8 mouse cellular contexts compared by ENCODE assay signal in the genomic region with DNA sequence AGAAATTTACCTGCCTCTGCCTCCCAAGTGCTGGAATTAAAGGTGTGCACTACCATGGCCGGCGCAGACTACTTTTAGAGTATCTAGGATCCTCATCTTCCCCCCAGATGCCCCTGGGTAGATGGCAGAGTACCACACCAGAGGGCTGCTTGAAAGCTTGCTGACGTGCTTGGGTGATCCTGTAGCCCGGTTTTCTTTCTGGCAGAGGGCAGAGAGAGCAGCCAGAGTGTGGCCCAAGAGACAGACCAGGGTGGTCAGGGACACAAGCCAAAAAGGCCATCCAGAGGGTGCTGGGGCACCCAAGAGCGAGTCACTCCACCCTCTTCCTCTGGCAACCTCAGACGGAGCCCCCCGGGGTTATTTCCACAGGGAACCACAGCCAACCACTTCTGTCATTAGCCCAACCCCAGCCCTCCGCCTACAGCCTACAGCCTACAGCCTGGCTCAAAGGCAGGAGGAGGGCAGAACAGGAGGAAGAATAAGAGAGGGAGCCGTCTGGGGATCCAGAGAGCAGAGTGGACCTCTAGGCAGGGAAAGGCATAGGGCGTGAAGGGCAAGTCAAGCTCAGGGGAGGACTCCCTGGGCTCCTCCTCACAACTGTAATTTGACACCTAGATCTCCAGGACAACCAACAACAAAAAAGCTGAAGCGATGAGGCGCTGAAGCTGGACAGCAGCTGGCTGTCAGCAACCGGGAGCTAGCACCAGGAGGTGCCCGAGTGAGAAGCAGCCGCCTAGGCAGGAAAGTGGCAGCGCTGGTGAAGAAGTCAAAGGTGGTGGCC. TPM values are rescaled to one million over a fixed set of nuclear protein-coding genes. Genes with fewer than 3 reads are reported as not detected.
DNase-seq lines count a peak whose midpoint lies in the region; ATAC-seq and TF ChIP-seq lines count a peak whose summit lies in the region.

Gene Smim5, plus strand, starts transcription at position 481 of the 781 bp plus-strand sequence.

- TF ChIP-seq POLR2A in cerebellum, adult 2 months (IDR thresholded peaks at IDR 0.05; ENCODE audit: borderline replicate concordance, insufficient read depth, low read length): no peak

- peak within 1 kb of the TSS; percentile 51; the same call in 1 of the 2 replicates for H3K27ac ChIP-seq in embryonic facial prominence, embryonic 12.5 days
- H3K27ac ChIP-seq in limb, embryonic 11.5 days (replicated peaks; ENCODE audit: low read depth, low read length): peak within 1 kb of the TSS; percentile 33; the same call in 1 of the 2 replicates
- H3K27ac ChIP-seq in midbrain, embryonic 14.5 days (replicated peaks; ENCODE audit: low read depth, low read length): no peak within 1 kb of the TSS
- no peak within 1 kb of the TSS for H3K27ac ChIP-seq in cerebellum, adult 2 months (ENCODE audit: insufficient read depth, low read length)

- H3K9me3 ChIP-seq in embryonic facial prominence, embryonic 12.5 days: no peaks in the 10 kb centered on the region
- no peaks in the 10 kb centered on the region for H3K9me3 ChIP-seq in limb, embryonic 11.5 days (ENCODE audit: control insufficient read depth, low read length)
- H3K9me3 ChIP-seq in midbrain, embryonic 14.5 days (ENCODE audit: control insufficient read depth, low read length): no peaks in the 10 kb centered on the region

- intact Hi-C loops in heart, postnatal 14 days (cut with DNase I): no loop called here

- ATAC-seq in embryonic facial prominence, embryonic 12.5 days (ENCODE audit: insufficient number of reproducible peaks, insufficient read depth, low FRiP score, low TSS enrichment): no peak
- ATAC-seq in limb, embryonic 11.5 days (ENCODE audit: insufficient number of reproducible peaks, low FRiP score, low TSS enrichment, low read depth): peak; percentile 38; the same call in 1 of the 2 replicates
- no peak for ATAC-seq in midbrain, embryonic 14.5 days (ENCODE audit: low FRiP score, low TSS enrichment)

- H3K4me3 ChIP-seq in embryonic facial prominence, embryonic 12.5 days: no peak within 1 kb of the TSS
- H3K4me3 ChIP-seq in limb, embryonic 11.5 days (ENCODE audit: low read depth, low read length): no peak within 1 kb of the TSS
- no peak within 1 kb of the TSS for H3K4me3 ChIP-seq in midbrain, embryonic 14.5 days (replicated peaks; ENCODE audit: low read depth, low read length)
- no peak within 1 kb of the TSS for H3K4me3 ChIP-seq in cerebellum, adult 2 months (replicated peaks; ENCODE audit: insufficient read depth, low read depth, low read length)

- H3K4me1 ChIP-seq in embryonic facial prominence, embryonic 12.5 days: peaks cover 23% of the 10 kb centered on the region
- peaks cover 9% of the 10 kb centered on the region for H3K4me1 ChIP-seq in limb, embryonic 11.5 days (ENCODE audit: control insufficient read depth, insufficient read depth, low read length)
- no peaks in the 10 kb centered on the region for H3K4me1 ChIP-seq in midbrain, embryonic 14.5 days (ENCODE audit: control insufficient read depth, insufficient read depth, low read length)
- no peaks in the 10 kb centered on the region for H3K4me1 ChIP-seq in cerebellum, adult 2 months (ENCODE audit: control insufficient read depth, insufficient read depth, low read length)

- 31% methylated on average over 16 of the region's 16 CpGs for WGBS in embryonic facial prominence, embryonic 12.5 days
- 30% methylated on average over 16 of the region's 16 CpGs for WGBS in limb, embryonic 11.5 days
- WGBS in midbrain, embryonic 14.5 days: 29% methylated on average over 16 of the region's 16 CpGs
- 58% methylated on average over 16 of the region's 16 CpGs for WGBS in cerebellum, adult 2 months

- peaks cover 18% of the 10 kb centered on the region for H3K36me3 ChIP-seq in embryonic facial prominence, embryonic 12.5 days
- peaks cover 4% of the 10 kb centered on the region; the same call in 1 of the 2 replicates for H3K36me3 ChIP-seq in limb, embryonic 11.5 days (ENCODE audit: control insufficient read depth, insufficient read depth, low read length)
- peaks cover 26% of the 10 kb centered on the region for H3K36me3 ChIP-seq in midbrain, embryonic 14.5 days (ENCODE audit: control insufficient read depth, insufficient read depth, low read length)

- TF ChIP-seq CTCF in cerebellum, adult 2 months (IDR thresholded peaks at IDR 0.05; ENCODE audit: borderline replicate concordance, insufficient read depth, low read depth, low read length): no peak

- peak; percentile 75 for DNase-seq in adrenal gland, postnatal 14 days
- no peak for DNase-seq in adrenal gland, adult 2 months
- DNase-seq in heart, postnatal 14 days: peak; percentile 59 to 73
- DNase-seq in limb, embryonic 11.5 days (ENCODE audit: low spot score): peak; percentile 61
- peak; percentile 14 for DNase-seq in midbrain, embryonic 14.5 days
- peak; percentile 65 for DNase-seq in yolk sac, embryonic 10.5 days (ENCODE audit: low spot score)
- DNase-seq in cerebellum, adult 2 months: no peak

- 0 out of 2 replicates have a peak within 1 kb of the TSS, but pooled peaks have one; percentile 0 for H3K9ac ChIP-seq in embryonic facial prominence, embryonic 12.5 days
- H3K9ac ChIP-seq in limb, embryonic 11.5 days (ENCODE audit: low read length): no peak within 1 kb of the TSS; the same call in 1 of the 2 replicates
- no peak within 1 kb of the TSS; the same call in 1 of the 2 replicates for H3K9ac ChIP-seq in midbrain, embryonic 14.5 days (replicated peaks; ENCODE audit: low read length)

- H3K27me3 ChIP-seq in embryonic facial prominence, embryonic 12.5 days: no peaks in the 10 kb centered on the region
- no peaks in the 10 kb centered on the region for H3K27me3 ChIP-seq in limb, embryonic 11.5 days (ENCODE audit: control insufficient read depth, insufficient read depth, low read length)
- H3K27me3 ChIP-seq in midbrain, embryonic 14.5 days (ENCODE audit: control insufficient read depth, insufficient read depth, low read length): no peaks in the 10 kb centered on the region
- no peaks in the 10 kb centered on the region for H3K27me3 ChIP-seq in cerebellum, adult 2 months (ENCODE audit: control insufficient read depth, insufficient read depth, low read length)

- H3K4me2 ChIP-seq in embryonic facial prominence, embryonic 12.5 days (replicated peaks): 0 out of 2 replicates have a peak within 1 kb of the TSS, but pooled peaks have one; percentile 10
- no peak within 1 kb of the TSS for H3K4me2 ChIP-seq in limb, embryonic 11.5 days (ENCODE audit: low read depth, severe bottlenecking)
- H3K4me2 ChIP-seq in midbrain, embryonic 14.5 days (ENCODE audit: low read length): no peak within 1 kb of the TSS

RNA-seq across cellular contexts. Expression of gene Smim5, which starts in this region (rescaled TPM):
- 0.82 and 1.3 TPM in 2 replicates for total RNA-seq in adrenal gland, postnatal 14 days (2021)
- 1 to 10 TPM in 1 of 2 experiments, under 1 TPM in 1; 0.58 to 1.3 TPM for total RNA-seq in adrenal gland, adult 2 months (2021)
- polyA plus RNA-seq in adrenal gland, adult 2 months (2012; rRNA removed): 0.86 and 0.99 TPM in 2 replicates
- 1.8 and 2.4 TPM in 2 replicates for polyA plus RNA-seq in embryonic facial prominence, embryonic 12.5 days (2016; fragmentation: Nextera tagmentation; extraction: Ambion mirVana)
- total RNA-seq in heart, postnatal 14 days (2021): 10 to 100 TPM; 19.6 to 20.4 TPM
- 1.3 and 2.0 TPM in 2 replicates for polyA plus RNA-seq in limb, embryonic 11.5 days (2014; fragmentation: Nextera tagmentation; extraction: Ambion mirVana)
- polyA plus RNA-seq in midbrain, embryonic 14.5 days (2014; fragmentation: Nextera tagmentation; extraction: Ambion mirVana): 0.46 and 1.1 TPM in 2 replicates
- polyA plus RNA-seq in cerebellum, adult 2 months (2012; rRNA removed): 1.3 and 1.7 TPM in 2 replicates

Comparison
In these comparisons a context has a peak if more than half of its experiments do, and no peak if none do; other contexts are left out.
1. DNase-seq: peak in adrenal gland, postnatal 14 days (single experiment), heart, postnatal 14 days (2 of 2), limb, embryonic 11.5 days (single experiment), midbrain, embryonic 14.5 days (single experiment) and yolk sac, embryonic 10.5 days (single experiment); none in adrenal gland, adult 2 months (single experiment) and cerebellum, adult 2 months (0 of 2).
2. H3K27ac ChIP-seq: peak in embryonic facial prominence, embryonic 12.5 days (single experiment) and limb, embryonic 11.5 days (single experiment); none in midbrain, embryonic 14.5 days (single experiment) and cerebellum, adult 2 months (single experiment).